Mouse (Mus musculus) MEL (cell line): ENCODE measurements around the gene Olfr1283. TPM values are rescaled to one million over a fixed set of nuclear protein-coding genes. Genes with fewer than 3 reads are reported as not detected.

Experiments used
- DNase-seq: peaks from one replicate; pipeline ENCODE4 v3.0.0; 2011; ENCODE audit warnings: low read depth, low spot score
- H3K27ac ChIP-seq: 2 replicates; pipeline ENCODE4 v1.5.1; 2012; ENCODE audit warnings: low read depth, mild to moderate bottlenecking, control low read depth, low read length, moderate library complexity; ENCODE audit not compliant: control insufficient read depth
- H3K27me3 ChIP-seq, 2 experiments: fragments of 150-350 bp in 1 of 2; sonication (generic) in 1 of 2; 2 replicates each; pipeline ENCODE4 v1.6.1; 2012; ENCODE audit warnings: low read length in 2 of 2, mild to moderate bottlenecking in 2 of 2, improper control_type of control experiment in 1 of 2, moderate library complexity in 1 of 2; ENCODE audit not compliant: insufficient read depth in 2 of 2, control insufficient read depth in 1 of 2
- H3K36me3 ChIP-seq, 2 experiments: 2 replicates each; pipeline ENCODE4 v1.6.1; 2012 to 2014; ENCODE audit warnings: low read length in 2 of 2, improper control_type of control experiment in 1 of 2, inconsistent platforms in 1 of 2, mild to moderate bottlenecking in 1 of 2; ENCODE audit not compliant: insufficient read depth in 2 of 2, control insufficient read depth in 1 of 2
- H3K4me1 ChIP-seq, 2 experiments: fragments of 150-350 bp in 1 of 2; sonication (generic) in 1 of 2; 2 replicates each; pipeline ENCODE4 v1.6.1; 2012; ENCODE audit warnings: low read length in 2 of 2, improper control_type of control experiment in 1 of 2, mild to moderate bottlenecking in 1 of 2; ENCODE audit not compliant: insufficient read depth in 2 of 2, control insufficient read depth in 1 of 2
- H3K4me3 ChIP-seq, 2 experiments: fragments of 150-350 bp in 1 of 2; sonication (generic) in 1 of 2; 2 replicates each; pipeline ENCODE4 v1.5.1; 2012; ENCODE audit warnings: low read depth in 2 of 2, low read length in 2 of 2, mild to moderate bottlenecking in 2 of 2, moderate library complexity in 2 of 2, control low read depth in 1 of 2, improper control_type of control experiment in 1 of 2; ENCODE audit not compliant: control insufficient read depth in 1 of 2, insufficient read depth in 1 of 2
- H3K79me2 ChIP-seq: 2 replicates; pipeline ENCODE4 v1.6.1; 2012; ENCODE audit warnings: mild to moderate bottlenecking, low read length, moderate library complexity; ENCODE audit not compliant: control insufficient read depth, poor library complexity, insufficient read depth
- H3K9ac ChIP-seq: 2 replicates; pipeline ENCODE4 v1.6.1; 2012; ENCODE audit warnings: low read depth, mild to moderate bottlenecking, control low read depth, low read length, moderate library complexity; ENCODE audit not compliant: control insufficient read depth, poor library complexity, severe bottlenecking
- H3K9me3 ChIP-seq: fragments of 150-350 bp; sonication (generic); replicated peaks from 2 replicates; pipeline ENCODE4 v1.6.1; 2012; ENCODE audit warnings: mild to moderate bottlenecking, low read length, improper control_type of control experiment, moderate library complexity; ENCODE audit not compliant: insufficient read depth
- MXI1 ChIP-seq: IDR thresholded peaks from 2 replicates; pipeline ENCODE4 v1.6.1; 2011; ENCODE audit warnings: mild to moderate bottlenecking, low read depth, low read length, improper control_type of control experiment
- SMC3 ChIP-seq: IDR thresholded peaks from 2 replicates; pipeline ENCODE4 v1.6.1; 2011; ENCODE audit warnings: low read depth, low read length, improper control_type of control experiment
- polyA plus RNA-seq, 2 experiments: library from polyadenylated mRNA; stranded (reverse) in 1 of 2; unstranded in 1 of 2; fragments of >175 nt in 1 of 2; fragments of >200 nt in 1 of 2; gene quantifications; 2 replicates each; pipeline versions ENCODE4 v1.2.1 to v1.2.4; 2012; ENCODE audit warnings: low replicate concordance in 2 of 2, low read depth in 1 of 2; ENCODE audit not compliant: insufficient read length in 2 of 2, insufficient read depth in 1 of 2, missing spikeins in 1 of 2
- total RNA-seq: library from RNA; depleted of rRNA; stranded (reverse); fragments of 300-350 nt; gene quantifications from 2 replicates; pipeline ENCODE4 v1.2.3, GENCODE M21; 2012; rRNA removed

Olfr1283 gene
- total and polyA plus RNA-seq, 3 experiments, result not detected

DNA sequence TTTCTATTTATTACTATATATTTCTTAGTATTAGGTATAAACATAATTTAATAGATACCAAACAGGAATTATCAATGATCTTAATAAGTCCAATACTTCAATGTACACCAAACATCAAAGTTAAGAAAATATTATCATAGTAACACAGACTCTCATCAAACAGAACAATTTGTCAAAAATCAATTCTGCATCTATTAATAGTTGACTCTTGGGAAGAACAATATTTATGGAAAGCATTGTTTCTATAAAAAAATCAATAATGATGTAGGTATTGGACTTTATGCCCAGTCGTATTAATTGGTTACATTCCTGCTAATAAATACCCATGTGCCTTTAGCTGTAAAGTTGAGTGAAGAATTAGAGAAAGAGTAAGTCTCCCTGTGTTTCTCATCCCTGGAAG is 8.6 kb downstream of the Olfr1283 start, which contains the start of gene Olfr1284:
Gene Olfr1284, plus strand, starts transcription at position 301 of the 400 bp plus-strand sequence.
- Histone ChIP-seq H3K4me3 (no peak within 1 kb of the TSS), H3K27ac (no peak within 1 kb of the TSS), H3K9me3 (no peaks in the 10 kb centered on the region), H3K36me3 (no peaks in the 10 kb centered on the region), H3K79me2 (no peaks in the 10 kb centered on the region)
- no peak for DNase-seq
- TF ChIP-seq MXI1, result no peak
- no peak for TF ChIP-seq SMC3
- TF ChIP-seq, all 39 proteins: peak for 0
- no peaks in the 10 kb centered on the region for H3K4me1 ChIP-seq
- H3K27me3 ChIP-seq, result no peaks in the 10 kb centered on the region
- no peak within 1 kb of the TSS for H3K9ac ChIP-seq

Other genes starting within 250 kb of the Olfr1283 start
- not detected in 2 replicates for gene Gm15130, start 213.9 kb upstream of the Olfr1283 start, total RNA-seq
- not detected for gene Gm15130, start 213.9 kb upstream of the Olfr1283 start, polyA plus RNA-seq
- gene 4930430A15Rik, start 137.2 kb upstream of the Olfr1283 start, total RNA-seq, result not detected in 2 replicates
- gene 4930430A15Rik, start 137.2 kb upstream of the Olfr1283 start, polyA plus RNA-seq, result not detected
- gene Olfr1275, start 131.5 kb upstream of the Olfr1283 start, total RNA-seq, result not detected in 2 replicates
- gene Olfr1275, start 131.5 kb upstream of the Olfr1283 start, polyA plus RNA-seq, result not detected
- not detected in 2 replicates for gene Olfr1276, start 112.3 kb upstream of the Olfr1283 start, total RNA-seq
- gene Olfr1276, start 112.3 kb upstream of the Olfr1283 start, polyA plus RNA-seq, result not detected
- not detected in 2 replicates for gene Olfr1277, start 92.7 kb upstream of the Olfr1283 start, total RNA-seq
- gene Olfr1277, start 92.7 kb upstream of the Olfr1283 start, polyA plus RNA-seq, result not detected
- gene Olfr1278, start 76.7 kb upstream of the Olfr1283 start, total RNA-seq, result not detected in 2 replicates
- gene Olfr1278, start 76.7 kb upstream of the Olfr1283 start, polyA plus RNA-seq, result not detected
- gene Olfr1279, start 66.2 kb upstream of the Olfr1283 start, total RNA-seq, result not detected in 2 replicates
- gene Olfr1279, start 66.2 kb upstream of the Olfr1283 start, polyA plus RNA-seq, result not detected
- gene Olfr1280, start 52.8 kb upstream of the Olfr1283 start, total RNA-seq, result not detected in 2 replicates
- not detected for gene Olfr1280, start 52.8 kb upstream of the Olfr1283 start, polyA plus RNA-seq
- gene Olfr1281, start 40.3 kb upstream of the Olfr1283 start, total RNA-seq, result not detected in 2 replicates
- not detected for gene Olfr1281, start 40.3 kb upstream of the Olfr1283 start, polyA plus RNA-seq
- gene Olfr1282, start 30.7 kb upstream of the Olfr1283 start, total RNA-seq, result not detected in 2 replicates
- not detected for gene Olfr1282, start 30.7 kb upstream of the Olfr1283 start, polyA plus RNA-seq
- gene Olfr1284, start 8.7 kb downstream of the Olfr1283 start, total RNA-seq, result not detected in 2 replicates
- not detected for gene Olfr1284, start 8.7 kb downstream of the Olfr1283 start, polyA plus RNA-seq
- gene Olfr1286, start 56.3 kb downstream of the Olfr1283 start, total RNA-seq, result not detected in 2 replicates
- not detected for gene Olfr1286, start 56.3 kb downstream of the Olfr1283 start, polyA plus RNA-seq
- not detected in 2 replicates for gene Olfr1287, start 82.4 kb downstream of the Olfr1283 start, total RNA-seq
- not detected for gene Olfr1287, start 82.4 kb downstream of the Olfr1283 start, polyA plus RNA-seq
- not detected in 2 replicates for gene Olfr1288, start 107.3 kb downstream of the Olfr1283 start, total RNA-seq
- not detected for gene Olfr1288, start 107.3 kb downstream of the Olfr1283 start, polyA plus RNA-seq
- not detected in 2 replicates for gene Olfr1289, start 114.0 kb downstream of the Olfr1283 start, total RNA-seq
- not detected for gene Olfr1289, start 114.0 kb downstream of the Olfr1283 start, polyA plus RNA-seq
- gene Olfr1290, start 127.0 kb downstream of the Olfr1283 start, total RNA-seq, result not detected in 2 replicates
- not detected for gene Olfr1290, start 127.0 kb downstream of the Olfr1283 start, polyA plus RNA-seq
- not detected in 2 replicates for gene Olfr1291-ps1, start 130.4 kb downstream of the Olfr1283 start, total RNA-seq
- not detected for gene Olfr1291-ps1, start 130.4 kb downstream of the Olfr1283 start, polyA plus RNA-seq
- not detected in 2 replicates for gene Olfr1293-ps, start 158.4 kb downstream of the Olfr1283 start, total RNA-seq
- not detected for gene Olfr1293-ps, start 158.4 kb downstream of the Olfr1283 start, polyA plus RNA-seq
- not detected in 2 replicates for gene Olfr1294, start 173.5 kb downstream of the Olfr1283 start, total RNA-seq
- gene Olfr1294, start 173.5 kb downstream of the Olfr1283 start, polyA plus RNA-seq, result not detected
- gene Olfr1295, start 202.9 kb downstream of the Olfr1283 start, total RNA-seq, result not detected in 2 replicates
- gene Olfr1295, start 202.9 kb downstream of the Olfr1283 start, polyA plus RNA-seq, result not detected